Mouse (Mus musculus) ovary, postnatal 10 days (tissue): ENCODE measurements around the gene Lsm2.
"Not testable (repeated sequence)": the region's sequence is repeated elsewhere in the genome, so short reads cannot be mapped to it uniquely, and the experiment has no call there.

Experiments
- DNase-seq: peaks from one replicate; pipeline ENCODE4 v3.0.0; 2022; ENCODE audit warnings: low spot score

The Lsm2 gene

DNA sequence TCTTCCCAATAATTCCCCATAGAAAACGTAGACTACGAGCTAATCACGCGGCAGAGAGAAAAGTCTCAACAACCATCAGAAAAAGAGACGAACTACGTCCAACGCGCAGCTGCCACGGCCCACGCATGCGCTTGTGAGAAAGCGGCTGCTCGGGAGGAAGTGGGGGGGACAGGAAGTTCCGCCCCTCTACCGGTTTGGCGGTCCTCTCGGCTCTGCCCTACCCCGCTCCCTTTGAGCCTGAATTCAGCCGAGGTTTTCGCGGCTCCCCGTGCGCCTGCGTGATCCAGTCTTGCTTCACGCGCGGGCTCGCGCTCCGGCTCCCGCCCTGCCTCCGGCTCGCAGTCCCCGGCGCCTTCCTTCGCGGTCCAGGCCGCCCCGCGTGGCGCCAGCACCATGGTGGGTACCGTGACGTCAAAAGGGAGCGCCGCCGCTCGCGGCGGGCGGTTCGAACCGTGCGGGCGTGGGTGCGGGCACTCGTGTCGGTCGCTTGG lies at the start of gene Lsm2:
Gene Lsm2 (plus strand): TSS at position 173 of the 491 bp plus-strand sequence.
- DNase-seq = peak; percentile 87

DNA sequence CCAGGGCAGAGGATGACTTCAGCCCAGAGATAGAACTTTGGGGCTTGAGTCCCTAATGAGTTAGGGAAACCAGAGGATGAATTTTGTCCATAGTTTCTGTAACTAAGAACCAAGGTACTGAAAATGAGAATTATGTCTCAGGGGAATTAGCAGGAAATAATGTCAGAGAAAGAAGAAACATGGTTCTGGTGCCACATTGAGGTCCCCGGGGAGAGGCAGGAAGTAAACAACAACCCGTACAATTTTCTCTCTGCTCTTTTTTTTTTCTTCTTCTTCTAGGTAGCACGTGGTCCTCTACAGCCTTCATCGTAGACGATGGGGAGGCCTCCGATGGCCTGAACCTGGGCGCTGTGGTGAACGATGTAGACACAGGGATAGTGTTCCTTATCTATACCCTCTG lies 49.4 kb upstream of the Lsm2 start:
- no peak for DNase-seq

DNA sequence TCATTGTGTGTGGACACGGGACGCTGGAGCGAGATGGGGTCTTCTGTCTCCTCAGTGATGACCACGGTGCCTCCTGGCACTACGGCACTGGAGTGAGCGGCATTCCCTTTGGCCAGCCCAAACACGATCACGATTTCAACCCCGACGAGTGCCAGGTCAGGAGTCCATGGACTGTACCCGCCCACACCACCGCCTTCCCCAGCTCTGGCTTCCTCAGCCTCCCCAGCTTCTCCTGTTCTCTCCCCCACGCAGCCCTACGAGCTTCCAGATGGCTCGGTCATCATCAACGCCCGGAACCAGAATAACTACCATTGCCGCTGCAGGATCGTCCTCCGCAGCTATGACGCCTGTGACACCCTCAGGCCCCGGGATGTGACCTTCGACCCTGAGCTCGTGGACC lies 47.6 kb upstream of the Lsm2 start:
- DNase-seq = no peak

DNA sequence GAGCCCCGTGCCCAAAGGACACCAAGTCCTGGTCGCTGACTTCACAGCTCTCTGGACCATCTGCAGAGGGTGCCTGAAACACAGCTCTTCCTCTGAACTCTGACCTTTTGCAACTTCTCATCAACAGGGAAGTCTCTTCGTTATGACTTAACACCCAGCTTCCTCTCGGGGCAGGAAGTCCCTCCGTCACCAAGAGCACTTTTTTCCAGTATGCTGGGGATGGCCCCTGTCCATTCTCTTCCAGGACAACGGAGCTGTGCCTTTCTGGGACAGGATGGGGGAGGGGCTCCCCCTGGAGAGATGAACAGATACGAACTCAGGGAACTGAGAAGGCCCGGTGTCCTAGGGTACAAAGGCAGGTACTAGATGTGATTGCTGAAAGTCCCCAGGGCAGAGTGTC lies 46.8 kb upstream of the Lsm2 start:
- DNase-seq = no peak

DNA sequence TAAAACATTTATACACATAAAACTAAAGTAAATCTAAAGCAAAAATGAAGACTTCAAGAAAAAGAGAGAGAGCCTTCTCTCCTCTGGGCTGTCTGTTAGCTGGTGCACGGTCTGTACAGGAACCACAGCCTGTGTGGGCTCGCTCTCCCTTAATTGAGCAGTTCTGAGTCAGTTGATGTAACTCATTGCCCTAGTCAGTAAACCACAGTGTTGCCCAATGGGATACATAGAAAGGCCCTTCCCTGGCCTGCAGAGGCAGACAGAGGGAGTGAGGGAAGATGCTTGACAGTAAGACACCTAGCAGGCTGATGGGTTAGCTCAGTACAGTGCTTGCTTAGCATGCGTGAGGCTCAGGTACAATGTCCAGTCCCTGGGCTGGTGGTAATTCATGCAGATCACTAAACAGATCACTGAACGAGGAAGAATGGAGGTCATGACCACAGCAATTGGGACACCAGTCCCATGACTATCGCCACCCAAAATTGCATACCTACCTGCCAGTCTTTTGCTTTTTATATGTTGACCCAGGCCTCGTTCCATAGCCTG lies 43.6 kb upstream of the Lsm2 start:
- no peak for DNase-seq

DNA sequence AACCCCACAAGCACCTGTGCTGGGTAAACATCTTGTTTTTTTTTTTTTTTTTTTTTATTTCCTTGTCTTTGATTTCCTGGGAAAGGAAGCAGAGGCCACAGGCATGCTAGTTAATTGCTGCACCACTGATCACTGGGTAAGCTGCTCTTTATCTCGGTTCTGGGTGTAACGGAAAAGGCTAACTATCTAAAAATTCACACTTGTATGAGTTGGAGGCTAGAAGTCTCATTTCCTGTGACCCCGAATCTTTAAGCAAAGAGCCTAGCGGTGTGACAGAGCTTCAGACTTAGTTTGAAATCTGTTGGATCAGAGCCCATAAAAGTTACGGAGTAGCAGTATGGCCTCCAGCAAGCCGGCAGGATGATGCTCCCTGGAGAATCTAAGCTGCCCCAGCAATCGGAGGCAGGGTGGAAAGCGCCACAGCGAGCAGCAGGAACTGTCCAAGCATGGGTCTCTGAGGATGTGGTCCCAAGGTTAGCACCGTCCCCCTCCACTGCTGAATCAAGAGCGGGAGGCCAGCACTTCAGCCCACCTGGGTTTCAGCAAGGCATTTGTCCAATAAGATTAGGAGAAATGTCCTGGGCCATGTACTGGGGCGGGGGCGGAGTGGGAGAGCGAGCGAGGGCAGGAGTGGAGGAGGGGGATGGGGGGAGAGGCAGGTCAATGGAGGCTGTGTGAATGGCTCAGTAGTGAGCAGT lies 40.2 kb upstream of the Lsm2 start:
- no peak for DNase-seq

DNA sequence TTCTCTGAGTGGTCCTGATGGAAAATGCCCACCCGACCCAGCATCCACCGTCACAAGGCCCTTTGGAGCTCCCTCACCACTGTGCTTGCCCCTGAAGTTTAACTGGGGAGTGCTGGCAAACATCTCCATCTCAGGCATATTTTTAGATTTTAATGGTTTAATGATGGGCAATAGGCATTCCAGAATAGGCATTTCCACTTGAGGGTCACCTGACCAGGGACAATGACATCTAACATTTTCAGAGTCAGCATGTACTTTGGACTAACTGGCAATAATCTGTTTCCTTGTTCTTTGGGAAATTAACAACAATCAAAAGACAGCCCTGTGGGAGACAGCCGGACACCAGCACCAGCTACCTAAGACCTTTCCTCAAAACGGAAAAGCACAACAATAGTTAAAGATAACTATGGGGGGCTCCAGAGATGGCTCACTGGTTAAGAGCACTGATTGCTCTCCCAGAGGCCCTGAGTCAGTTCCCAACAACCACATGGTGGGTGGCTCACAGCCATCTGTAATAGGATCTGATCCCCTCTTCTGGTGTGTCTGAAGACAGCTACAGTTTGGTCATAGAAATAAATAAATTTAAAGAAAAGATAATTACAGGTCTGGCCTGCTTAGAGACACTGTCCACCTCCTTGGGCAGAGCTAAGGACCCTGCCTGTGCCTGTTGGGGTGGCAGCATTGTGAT lies 38.4 kb upstream of the Lsm2 start:
- DNase-seq = no peak

DNA sequence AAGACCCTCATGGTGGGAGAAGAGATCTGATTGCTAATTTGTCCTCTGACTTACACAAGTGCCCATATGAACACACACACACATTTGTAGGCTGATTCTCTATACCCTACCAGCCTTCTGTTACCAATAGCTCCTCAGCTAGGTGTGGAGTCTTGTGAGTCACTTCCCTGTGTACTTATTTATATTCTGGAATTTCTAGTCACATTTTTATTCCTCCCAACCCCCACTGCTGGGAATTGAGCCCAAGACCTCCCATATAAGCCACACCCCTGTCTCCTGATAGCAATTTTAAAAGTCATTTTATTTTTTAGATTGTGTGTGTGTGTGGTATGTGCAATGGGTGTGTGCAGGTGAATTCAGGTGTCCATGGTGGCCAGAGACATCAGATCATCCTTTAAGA lies 37.3 kb upstream of the Lsm2 start:
- no peak for DNase-seq

DNA sequence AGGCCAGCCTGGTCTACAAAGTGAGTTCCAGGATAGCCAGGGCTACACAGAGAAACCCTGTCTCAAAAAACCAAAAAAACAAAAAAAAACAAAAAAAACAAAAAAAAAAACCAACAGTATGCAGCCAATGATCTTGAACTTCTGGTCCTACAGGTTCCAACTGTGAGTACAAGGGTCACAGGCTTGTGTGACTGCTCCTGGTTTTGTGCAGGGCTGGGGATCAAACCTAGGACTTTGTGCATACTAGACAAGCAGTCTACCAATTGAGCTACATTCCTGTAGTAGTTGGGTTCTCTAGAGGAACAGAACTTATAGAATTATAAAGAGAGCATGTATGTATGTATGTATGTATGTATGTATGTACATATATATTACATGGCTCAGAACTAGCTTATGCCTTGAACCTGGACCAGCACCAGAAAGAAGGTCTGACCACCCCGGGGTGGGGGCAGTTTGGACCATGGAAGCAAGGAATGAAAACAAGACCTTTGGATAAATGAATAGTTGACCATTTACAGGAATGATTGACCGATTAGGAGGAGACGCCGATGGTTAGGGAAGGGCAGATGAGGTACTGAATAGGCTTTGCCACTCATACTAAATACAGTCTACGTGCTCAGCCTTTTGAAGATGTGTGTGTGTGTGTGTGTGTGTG lies 35.0 kb upstream of the Lsm2 start:
- no peak for DNase-seq

DNA sequence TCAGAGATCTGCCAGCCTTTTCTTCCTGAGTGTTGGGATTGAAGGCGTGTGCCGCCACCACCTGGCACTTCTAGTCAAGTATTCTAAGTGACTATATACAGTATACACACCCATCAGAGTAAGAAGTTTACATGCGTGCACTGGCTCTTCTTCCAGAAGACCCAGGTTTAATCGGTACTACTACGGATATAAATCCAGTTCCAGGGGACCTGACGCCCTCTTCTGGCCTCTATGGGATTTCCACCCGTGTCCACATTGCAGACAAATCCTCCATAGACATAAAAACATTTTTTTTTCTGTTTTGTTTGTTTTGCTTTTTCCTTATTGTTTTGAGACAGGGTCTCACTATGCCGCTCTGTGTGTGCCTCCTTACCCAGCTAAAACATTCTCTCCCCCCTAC lies 34.1 kb upstream of the Lsm2 start:
- no peak for DNase-seq

DNA sequence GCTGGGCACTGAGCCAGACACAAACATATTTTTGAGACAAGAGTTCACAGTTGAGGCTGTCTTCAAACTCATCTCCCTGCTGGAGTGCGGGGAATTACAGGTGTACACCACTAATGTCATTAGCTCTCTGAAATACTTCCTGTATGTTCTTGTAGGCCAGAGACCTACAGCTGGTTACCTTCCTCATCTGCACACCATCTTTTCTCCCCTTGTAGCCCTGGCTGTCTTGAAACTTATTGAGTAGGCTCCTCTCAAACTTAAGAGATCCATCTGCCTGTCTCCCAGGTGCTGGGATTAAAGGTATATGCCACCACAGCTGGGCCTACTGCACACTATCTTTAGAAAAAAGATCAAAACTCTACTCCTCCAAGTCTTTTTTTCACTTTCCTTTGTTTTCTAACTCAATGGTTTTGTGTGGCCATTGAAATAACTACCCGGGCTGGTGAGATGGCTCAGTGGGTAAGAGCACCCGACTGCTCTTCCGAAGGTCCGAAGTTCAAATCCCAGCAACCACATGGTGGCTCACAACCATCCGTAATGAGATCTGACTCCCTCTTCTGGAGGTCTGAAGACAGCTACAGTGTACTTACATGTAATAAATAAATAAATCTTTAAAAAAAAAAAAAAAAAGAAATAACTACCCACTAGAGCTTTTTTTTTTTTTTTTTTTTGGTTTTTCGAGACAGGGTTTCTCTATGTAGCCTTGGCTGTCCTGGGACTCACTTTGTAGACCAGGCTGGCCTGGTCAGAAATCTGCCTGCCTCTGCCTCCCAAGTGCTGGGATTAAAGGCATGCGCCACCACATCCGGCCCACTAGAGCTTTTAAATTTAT lies 32.7 kb upstream of the Lsm2 start:
- not testable (repeated sequence) for DNase-seq

DNA sequence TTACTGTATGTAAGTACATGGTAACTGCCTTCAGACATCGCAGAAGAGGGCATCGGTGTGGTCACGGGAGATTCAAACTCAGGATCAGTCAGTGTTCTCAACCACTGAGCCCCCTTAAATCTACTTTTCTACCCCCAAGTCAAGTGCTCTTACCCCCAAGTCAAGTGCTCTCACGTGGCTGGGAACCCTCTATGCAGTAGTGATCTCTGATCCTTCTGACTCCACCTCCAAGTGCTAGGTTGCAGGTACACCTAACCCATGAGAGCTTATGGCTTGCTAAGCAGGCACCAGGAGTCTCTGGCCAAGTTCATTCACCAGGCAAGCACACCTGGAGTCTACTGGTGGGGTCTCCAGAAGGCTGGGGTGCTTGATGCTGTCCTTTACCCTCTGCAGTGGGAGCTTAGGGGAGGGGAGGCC lies 32.1 kb upstream of the Lsm2 start:
- DNase-seq = no peak

DNA sequence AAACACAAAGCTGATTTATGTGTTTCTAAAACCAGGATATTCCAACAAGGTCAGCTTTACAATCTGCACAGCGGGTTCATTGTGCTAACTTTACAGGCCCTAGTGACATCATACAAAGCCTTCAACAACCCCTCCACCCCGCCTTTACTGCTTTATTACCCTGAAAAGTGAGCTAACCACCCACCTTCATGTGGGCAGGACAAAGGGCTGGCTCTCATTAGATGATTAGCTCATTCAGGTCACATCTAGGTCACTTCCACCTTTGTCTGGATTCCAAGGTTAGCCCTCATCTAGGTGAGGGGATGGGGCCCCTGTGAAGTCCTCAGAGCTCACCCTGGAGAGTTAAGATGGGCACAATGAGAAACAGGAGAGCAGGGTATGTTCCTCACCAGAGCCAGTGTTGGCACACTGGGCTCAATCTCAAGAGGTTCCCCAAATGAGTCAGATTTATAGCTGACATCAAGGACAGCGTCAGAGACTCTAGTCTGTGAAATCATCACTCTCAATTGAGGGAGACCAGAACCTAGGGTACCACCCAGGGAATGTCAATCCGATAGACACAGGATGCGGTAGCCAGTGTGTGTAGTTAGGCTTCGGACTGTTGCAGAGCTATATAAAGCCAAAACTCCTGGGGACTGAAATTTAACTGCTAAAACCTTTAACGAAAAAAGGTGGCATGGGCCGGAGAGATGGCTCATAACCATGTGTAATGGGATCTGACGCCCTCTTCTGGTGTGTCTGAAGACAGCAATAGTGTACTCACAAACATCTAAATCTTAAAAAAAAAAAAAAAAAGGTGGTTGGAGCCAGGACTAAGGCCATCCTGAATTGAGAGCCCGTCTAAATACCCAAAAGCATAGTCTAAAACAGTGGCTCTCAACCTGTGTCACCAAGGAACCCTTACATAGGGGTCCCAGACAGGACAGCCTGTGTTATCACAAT lies 30.9 kb upstream of the Lsm2 start:
- DNase-seq = no peak

DNA sequence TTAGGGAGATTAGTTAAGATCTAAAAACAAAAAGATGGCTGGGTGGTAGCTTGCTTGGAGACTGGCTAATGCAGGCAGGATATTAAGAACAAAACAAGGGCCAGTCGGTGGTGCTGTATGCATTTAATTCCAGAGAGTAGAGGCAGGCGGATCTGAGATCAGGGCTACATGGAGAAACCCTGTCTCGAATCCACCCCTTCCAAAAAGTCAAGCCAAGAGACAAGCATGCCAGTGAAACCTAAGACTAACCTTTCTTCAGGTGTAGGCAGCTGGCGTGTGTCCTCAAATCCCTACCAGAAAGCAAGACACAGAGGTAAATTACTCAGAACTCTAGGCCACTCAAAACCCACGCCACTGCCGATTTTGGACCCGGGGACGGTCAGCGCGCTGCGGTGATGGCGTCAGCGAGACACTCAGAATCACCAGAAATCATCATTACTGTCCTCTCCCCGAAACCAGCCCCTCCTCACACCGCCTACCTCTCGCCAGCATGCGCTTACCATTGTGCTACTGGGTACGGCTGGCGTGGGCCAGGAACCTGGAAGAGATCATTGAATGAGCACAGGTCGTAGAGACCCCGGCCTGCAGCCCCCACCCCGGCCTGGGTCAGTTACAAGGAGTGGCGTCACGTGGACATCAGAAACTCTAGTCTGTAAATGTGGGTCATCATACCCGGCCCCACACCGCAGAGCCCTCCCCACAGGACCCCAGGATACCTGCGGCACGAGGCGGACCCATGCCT lies 29.9 kb upstream of the Lsm2 start:
- no peak for DNase-seq

DNA sequence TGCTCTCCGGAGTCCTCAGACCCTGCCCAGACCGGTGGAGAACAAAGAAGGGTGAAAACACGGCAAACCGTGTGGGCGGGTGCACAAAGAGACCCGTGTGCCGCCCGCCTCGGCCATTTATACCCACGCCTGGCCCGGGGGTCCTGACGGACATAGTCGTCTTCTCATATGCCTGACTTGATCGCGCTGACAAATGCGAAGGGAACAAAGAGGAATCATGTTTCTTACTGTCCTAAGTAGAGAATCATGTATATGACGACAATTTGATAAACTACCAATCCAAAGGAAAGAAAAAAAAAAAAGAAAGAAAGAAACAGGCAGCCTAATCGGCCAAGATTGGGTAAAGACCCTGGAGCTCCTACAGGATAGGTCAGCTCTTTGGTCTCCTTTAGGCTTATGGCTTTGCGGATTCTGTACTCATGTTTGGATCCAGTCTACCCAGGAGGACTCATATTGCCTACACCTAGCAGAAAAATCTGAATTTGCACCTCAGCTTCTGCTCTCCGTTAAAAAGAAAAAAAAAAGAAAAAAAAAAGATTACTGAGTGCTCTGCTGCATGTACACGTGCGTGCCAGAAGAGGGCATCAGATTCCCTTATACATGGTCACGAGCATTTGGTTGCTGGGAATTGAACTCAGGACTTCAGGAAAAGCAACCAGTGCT lies 29.2 kb upstream of the Lsm2 start:
- peak; percentile 81 for DNase-seq

DNA sequence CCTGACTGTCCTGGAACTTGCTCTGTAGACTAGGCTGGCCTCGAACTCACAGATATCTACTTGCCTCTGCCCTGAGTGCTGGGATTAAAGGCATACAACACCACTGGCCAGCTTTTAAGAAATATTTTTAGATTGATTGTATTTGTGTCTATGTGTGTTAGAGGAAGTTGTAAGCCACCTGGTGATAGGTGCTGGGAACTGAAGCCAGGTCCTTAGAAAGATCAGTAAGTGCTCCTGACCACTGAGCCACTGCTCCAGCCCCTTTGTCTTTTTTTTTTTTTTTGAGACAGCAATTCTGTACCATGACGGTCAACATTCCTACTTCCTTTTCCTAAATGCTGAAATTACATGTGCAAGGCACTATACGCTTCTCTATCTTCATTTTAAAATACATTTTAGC lies 28.4 kb upstream of the Lsm2 start:
- DNase-seq = no peak

DNA sequence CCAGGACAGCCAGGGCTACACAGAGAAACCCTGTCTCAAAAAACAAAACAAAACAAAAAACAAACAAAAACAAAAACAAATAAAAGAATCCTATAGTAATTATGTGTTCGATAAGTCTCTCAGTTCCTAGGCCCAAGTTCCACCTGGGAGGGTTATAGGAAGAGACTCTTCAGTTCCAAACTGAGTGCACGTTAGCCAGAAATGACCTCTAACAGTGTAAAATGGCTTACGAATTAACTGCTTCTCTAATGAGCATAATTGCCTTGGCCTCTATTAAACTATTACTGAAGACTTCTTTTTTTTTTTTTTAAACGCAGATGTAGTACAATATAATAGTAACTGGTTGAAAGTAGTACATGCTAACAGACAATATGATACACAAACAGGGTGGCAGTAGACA lies 27.8 kb upstream of the Lsm2 start:
- no peak for DNase-seq

DNA sequence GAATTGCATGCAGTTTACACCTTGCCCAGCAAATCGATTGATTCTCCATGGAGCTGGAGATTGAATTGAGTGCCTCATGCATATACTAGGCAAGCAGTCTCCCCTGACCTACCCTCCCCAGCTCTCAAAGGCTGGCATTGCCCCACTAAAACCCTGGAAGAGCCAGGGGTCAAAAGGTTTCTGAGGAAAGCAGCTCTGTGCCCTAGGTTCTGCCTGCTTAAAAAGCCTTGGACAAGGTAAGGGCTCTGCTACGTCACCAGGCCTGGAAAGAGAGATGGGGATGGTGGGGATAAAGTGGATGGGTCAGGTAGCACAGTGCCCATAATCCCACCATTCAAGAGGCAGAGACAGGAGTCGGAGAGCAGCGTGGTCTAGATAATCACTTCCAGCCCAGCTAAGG lies 26.8 kb upstream of the Lsm2 start:
- DNase-seq = no peak

DNA sequence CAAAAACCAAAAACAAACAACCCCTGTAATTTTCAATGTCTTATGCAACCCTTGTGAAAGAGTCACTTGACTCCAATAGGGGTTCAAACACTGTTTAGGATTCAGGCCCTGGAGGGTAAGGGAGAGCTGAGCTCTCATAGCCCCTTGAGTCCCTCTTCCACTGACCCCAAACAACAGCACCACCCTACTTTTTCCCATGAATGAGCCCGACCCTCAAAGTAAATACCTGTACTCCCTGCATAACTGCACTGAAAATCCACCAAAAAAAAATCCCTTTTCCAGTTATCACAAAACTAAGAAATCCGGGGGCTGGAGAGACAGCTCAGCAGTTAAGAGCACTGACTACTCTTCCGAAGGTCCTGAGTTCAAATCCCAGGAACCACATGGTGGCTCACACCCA lies 25.8 kb upstream of the Lsm2 start:
- DNase-seq = no peak

DNA sequence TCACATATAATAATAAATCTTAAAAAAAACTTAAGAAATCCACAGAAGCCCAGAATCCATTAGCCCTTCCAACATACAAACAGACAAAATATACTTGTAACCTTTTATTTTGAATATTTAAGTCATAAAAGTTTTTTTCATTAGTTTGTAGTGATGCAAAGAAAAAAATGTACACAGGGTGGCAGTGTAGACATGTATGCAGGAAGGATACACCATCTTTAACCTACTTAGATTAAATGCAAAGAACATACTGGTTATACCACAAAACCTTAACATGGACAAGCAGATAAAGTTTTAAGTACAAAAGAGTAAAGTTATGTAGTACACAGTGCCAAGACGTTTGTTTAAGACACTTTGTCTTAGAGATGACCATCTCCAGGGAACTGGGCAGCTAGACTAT lies 25.3 kb upstream of the Lsm2 start:
- no peak for DNase-seq
